Mouse (Mus musculus): ENCODE measurements around the gene Ddah1.

Gene Ddah1

GRCm38 (mm10) chr3:145768439-145768838 lies 10.0 kb downstream of the Ddah1 start:
- peak; percentile 72 for DNase-seq

- DNase-seq = no peak
These were observed 14.9 kb downstream of the Ddah1 start for GRCm38 (mm10) chr3:145773384-145773783.

- DNase-seq = no peak
These were observed 15.9 kb downstream of the Ddah1 start for GRCm38 (mm10) chr3:145774336-145774735.

DNA sequence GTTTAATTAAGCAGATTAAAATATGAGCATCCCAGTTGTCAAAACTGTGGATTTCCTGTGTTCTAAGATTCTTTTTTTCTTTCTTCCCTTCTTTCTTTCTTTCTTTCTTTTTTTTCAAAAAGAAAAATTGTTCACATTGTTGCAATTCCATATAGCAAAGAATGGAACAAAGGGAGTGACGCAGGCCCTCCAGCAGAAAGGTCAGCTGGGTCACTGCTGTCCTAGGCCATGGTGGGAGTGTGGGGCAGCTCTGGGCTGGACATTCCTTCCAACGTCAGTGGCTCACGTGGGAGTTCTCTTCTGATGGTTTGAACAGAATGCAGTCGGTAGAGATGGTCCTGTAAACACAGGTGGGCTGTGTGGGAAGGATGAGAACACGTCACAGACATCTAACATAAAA lies 16.8 kb downstream of the Ddah1 start:
- DNase-seq = no peak

DNA sequence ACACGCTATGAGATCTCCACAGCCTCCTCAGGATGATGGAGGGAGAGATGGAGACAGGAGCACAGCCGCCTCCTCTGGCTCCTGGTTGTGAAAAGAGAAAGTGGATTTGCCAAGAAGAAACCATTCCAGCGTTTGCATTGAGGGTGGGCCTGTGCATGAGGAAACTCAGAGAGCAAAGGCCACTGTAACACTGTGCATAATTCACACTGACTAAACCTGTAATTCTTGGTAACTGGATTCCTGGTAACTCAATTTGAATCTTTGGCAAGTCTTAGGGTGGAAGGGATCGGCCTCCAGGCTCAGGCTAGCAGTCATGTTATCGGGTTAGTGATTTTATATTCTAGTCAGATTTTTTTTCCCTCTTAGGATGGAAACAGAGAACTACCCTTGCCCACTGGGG lies 17.4 kb downstream of the Ddah1 start:
- no peak for DNase-seq

GRCm38 (mm10) chr3:145777006-145777405 lies 18.5 kb downstream of the Ddah1 start:
- DNase-seq = no peak

DNA sequence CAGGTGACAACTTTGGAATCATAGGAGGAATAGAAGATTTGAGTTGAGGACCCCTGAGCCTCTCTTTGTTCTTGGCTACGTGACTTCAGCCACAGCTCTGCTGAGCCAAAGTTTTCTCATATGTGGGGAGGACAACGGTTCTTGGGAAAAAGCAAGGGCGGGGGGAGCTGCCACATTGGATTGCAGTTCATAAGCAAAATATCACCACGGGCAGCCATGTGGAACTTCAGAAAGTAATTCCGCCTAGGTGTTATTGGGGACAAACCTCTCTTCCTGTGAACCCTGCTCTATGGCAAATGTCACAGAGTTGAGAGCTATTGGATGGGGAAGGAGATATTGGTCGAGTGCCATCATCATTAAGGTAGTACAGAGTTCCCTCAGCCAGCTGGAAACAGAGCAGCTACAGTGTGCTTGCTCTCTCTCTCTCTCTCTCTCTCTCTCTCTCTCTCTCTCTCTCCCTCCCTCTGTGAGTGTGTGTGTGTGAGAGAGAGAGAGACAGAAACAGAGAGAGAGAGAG lies 20.0 kb downstream of the Ddah1 start:
- DNase-seq = no peak

- DNase-seq = no peak
These were observed 21.0 kb downstream of the Ddah1 start for GRCm38 (mm10) chr3:145779279-145779973.

GRCm38 (mm10) chr3:145780784-145781442 lies 22.4 kb downstream of the Ddah1 start:
- no peak for DNase-seq

DNA sequence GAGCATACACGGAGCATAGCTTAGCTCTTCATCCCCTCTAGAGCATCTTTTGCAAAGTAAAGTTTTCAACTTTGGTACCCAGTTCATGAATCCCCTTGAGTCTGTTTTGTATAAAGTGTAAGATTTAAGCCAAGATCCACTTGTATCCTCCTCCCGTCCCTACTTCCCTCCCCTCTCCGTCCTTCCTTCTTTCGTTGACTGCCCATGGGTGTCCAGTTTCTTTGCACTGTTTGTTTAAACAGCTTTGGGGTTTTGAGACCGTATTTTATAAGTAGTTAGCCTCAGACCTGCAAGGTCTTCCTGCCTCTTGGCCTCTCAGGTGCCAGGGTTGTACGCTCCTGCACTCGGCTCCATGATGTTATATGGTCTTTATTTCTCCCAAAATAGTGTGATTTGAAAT lies 26.8 kb downstream of the Ddah1 start:
- DNase-seq = peak; percentile 54

DNA sequence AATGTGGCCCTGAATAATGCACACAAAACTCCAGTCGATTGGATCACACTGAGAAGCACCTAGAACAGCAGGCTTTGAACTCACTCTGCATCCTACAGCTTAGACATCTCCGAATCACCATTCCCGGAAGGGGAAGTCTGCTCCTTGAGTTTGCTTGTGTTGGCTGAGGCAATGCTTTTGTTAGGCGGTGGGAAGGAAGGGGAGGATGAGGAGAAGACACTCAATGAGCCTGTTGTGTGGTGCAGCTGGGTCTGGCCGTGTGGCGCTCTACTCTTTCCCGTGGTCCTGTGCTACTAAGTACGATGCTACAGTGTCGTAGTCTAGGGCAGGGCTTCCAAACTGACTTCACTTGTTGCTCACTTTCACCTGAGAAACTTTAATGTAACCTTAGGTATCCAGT lies 28.8 kb downstream of the Ddah1 start:
- peak; percentile 93 for DNase-seq

DNA sequence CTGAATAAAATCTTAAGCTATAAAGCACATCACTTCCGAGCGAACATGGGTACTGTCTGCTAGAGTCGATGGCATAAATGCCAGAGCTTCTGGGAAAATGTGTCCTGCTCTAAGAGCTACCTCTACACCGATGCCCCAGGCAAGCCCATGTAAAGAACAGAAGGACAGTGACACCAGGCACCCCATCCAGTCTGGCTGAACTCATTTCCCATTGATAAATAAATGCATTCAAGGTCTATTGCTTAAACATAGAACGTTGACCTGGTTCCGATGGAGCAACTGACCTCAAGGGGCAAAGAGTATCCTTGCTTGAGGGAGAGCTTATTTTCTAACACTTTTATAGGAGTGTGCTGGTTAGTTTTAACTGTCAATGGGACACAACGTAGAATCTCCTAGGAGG lies 30.6 kb downstream of the Ddah1 start:
- peak; percentile 75 for DNase-seq

- peak; percentile 90 for DNase-seq
These were observed 31.8 kb downstream of the Ddah1 start for GRCm38 (mm10) chr3:145790233-145790632.

GRCm38 (mm10) chr3:145790709-145791108 lies 32.2 kb downstream of the Ddah1 start:
- DNase-seq = peak; percentile 82

GRCm38 (mm10) chr3:145794355-145794754 lies 35.9 kb downstream of the Ddah1 start:
- peak; percentile 53 for DNase-seq

DNA sequence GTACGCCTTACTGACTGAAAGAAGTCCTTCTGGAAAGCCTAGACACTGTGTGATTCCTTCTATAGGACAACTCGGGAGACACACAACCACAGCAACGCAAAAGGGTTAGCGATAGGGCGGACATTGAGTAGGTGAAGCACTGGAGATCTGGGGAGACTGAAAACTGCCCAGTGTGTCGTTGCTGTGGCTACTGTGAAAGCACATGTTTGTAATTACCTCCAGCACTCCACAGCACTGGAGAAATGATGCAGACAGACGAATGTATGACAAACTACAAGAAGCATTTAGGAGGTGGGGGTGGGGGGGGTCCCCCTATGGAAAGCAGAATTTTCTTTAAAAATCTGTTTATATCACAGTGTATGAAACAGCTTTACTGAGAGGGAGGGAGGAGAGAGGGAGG lies 37.4 kb downstream of the Ddah1 start:
- DNase-seq = peak; percentile 55

DNA sequence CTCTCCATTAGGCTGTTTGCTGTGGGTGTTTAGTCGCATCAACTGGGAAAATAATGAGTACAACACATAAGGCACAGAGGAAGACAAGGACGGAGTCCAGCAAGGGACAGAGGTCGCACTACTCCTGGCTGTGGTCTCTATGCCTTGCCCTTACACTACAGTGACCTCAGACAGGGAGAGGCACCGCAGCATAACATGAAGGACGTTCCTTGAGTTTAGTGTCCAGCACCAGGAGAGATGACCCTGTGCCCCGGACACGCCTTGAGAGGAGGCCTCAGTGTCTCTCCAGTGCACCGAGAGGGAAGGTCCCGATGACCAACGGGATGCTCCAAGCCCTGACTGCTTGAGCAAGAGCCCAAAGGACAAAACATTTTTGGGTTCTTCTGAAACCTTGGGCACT lies 39.6 kb downstream of the Ddah1 start:
- peak; percentile 74 for DNase-seq

DNA sequence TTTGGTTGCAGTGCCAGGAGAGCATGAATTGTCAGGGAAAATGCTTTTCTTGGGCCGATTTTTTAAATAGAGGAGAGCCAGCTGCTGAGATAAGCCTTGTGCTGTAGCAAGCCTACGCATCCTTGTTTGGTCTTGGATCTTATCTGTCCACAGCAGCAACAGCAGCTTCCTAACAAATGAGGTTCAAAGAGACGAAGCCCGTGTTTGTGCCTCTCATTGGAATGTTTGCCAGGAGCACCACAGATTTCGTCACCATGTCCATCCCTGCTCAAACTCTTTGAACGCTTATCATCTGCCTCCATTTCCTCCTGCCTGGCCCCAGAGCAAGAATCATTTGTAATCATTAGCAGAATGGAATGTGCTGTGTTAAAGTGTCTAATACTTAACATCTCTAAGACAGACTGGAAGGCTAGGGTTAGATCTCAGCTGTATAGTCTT lies 40.3 kb downstream of the Ddah1 start:
- peak; percentile 96 for DNase-seq

DNA sequence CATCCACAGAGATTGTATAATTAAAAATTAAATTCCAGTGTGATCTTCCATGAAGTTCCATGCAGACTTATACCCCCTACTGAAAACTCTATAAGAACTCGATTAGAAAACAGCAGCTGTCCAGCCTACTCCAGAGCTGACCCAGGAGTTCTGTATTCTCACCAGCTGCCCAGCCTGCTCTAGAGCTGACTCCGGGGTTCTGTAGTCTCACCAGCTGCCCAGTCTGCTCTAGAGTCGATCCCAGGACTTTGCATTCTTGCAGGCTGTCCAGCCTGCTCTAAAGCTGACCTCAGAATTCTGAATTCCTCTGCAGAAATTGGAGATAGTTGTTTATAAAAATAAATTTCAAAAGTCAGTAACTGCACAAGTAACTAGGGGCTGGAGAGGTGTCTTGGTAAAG lies 40.9 kb downstream of the Ddah1 start:
- peak; percentile 79 for DNase-seq

DNA sequence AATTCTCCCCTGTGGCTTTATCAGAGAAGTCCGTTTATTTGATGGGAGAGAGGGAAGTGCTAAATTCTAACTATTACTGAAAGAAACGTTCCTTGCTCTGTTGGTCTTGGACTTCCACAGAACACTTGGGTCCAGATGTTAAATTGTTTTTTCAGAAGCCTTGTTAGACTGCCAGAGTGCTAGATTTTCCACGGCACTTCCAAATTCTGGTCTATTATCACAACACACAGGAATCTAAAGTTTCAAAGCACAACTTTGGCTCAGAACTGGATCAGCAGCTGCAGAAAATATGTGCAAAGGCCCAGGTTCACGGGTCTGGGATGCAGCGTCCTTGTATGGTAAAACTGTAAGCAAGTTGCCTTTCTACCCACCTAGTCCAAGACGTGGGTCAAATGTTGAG lies 43.6 kb downstream of the Ddah1 start:
- DNase-seq = peak; percentile 93

DNA sequence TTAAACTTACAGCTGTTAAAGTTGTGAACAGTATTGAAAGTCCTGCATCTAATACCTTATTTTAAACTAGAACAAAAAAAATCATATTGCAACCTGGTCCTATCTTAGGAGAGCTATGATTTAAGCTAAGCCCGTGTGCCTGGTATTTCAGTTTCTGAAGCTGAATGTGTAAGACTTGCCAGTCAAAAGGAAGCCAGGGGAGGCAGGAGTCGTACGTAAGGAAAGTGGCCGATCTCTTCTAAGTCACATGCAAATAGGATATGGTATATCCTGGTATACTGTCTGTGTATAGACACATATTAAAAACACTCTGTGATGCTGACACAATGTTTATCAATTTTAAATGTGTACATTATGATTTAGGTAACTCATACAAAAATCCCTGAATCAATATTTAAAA lies 47.4 kb downstream of the Ddah1 start:
- no peak for DNase-seq

DNA sequence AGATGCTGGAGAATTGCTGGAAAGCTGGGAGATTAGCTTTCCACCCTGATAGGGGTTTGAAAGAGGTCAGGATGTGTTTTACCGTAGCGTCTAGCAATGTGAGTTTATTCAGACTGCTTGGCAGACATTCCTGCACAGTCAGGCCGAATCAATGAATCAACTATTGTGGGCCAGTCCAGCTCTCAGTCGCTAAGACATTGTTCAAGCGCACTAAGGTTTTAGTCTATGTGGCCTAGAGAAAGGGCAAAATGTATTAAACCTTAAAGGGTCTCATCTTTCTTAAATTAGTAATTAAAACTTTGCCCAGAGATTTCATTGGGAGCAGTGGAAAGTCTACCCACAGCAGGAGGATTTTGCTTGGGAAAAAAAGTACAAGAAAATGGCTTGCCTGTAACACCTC lies 48.0 kb downstream of the Ddah1 start:
- peak; percentile 85 for DNase-seq

GRCm38 (mm10) chr3:145816807-145817206 lies 58.3 kb downstream of the Ddah1 start:
- peak; percentile 92 for DNase-seq

GRCm38 (mm10) chr3:145817276-145817675 lies 58.8 kb downstream of the Ddah1 start:
- DNase-seq = peak; percentile 84
